Mouse (Mus musculus): ENCODE data around the gene Tm9sf4.

Gene Tm9sf4

DNA sequence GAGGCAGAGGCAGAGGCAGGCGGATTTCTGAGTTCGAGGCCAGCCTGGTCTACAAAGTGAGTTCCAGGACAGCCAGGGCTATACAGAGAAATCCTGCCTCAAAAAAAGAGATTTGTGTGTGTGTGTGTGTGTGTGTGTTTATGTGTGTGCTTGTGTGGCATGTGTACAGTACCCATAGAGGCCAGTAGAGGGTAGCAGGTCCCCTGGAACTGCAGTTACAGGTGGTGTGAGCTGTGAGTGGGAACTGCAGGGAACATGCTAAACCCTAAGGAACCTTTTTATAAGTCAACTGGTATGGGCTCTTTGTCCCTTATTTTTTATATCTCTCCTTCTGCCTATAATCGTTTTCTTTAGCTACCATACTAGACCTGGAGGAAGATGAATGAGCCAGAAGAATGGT is 3.8 kb upstream of the Tm9sf4 start:
- DNase-seq (ENCODE audit: low read depth, low spot score): no peak

DNA sequence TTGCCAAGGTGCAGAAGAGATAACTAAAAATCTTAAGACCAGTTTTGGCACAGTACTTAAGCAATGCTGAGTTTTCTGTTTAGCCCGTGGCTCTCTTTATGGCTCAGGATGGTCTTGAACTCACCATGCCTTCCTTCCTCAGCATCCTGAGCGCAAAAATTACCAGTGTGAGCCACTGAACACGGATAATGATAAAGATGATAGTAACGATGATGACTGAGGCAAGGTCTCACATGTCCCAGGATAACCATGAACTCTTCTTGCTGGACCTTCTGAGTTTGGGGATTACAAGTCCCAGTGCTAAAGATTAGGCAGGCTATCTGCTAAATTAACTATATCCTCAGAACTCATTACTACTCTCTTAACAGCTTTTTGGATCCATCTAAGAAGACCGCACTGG is 970 bp upstream of the Tm9sf4 start:
- no peak for DNase-seq (ENCODE audit: low read depth, low spot score)

DNA sequence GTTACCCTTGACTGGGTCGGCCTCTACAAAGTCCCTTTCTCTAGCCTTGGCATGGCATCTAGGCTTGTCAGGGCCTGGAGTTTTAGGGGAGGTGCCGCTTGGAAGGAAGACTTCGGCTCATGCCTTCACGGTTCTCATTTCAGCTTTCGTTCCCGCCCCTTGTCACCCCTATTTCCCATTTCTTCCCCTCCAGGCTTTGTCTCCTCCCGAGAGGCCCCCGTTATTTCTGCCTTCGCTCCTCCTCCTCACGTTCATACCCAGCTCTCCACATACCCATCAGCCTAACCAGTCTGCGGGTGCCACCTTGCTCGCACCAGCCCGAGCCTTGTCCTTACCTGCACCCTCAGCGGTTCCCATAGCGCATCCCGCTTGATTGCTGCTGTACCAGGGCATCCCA is 579 bp downstream of the Tm9sf4 start:
- DNase-seq (ENCODE audit: low read depth, low spot score): no peak

DNA sequence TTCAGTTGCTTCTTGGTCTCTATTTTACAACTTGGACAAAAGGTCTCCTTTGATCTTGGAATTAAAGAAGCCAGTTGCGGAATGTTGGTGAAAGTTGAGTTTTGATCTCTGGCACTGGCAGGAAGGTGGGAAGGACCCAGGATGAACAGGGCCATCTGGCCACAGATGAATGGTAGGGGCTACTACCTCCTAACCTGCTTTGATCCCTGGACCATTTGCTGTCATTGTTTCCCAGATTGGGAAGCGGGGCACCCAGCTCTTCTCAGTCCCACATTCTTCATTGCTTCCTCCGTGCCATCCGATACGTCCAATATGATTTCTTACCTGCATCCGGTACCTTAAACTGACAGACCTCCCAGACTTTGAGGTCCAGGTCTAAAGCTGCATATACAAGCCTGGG is 6.0 kb downstream of the Tm9sf4 start:
- no peak for DNase-seq (ENCODE audit: low read depth, low spot score)

DNA sequence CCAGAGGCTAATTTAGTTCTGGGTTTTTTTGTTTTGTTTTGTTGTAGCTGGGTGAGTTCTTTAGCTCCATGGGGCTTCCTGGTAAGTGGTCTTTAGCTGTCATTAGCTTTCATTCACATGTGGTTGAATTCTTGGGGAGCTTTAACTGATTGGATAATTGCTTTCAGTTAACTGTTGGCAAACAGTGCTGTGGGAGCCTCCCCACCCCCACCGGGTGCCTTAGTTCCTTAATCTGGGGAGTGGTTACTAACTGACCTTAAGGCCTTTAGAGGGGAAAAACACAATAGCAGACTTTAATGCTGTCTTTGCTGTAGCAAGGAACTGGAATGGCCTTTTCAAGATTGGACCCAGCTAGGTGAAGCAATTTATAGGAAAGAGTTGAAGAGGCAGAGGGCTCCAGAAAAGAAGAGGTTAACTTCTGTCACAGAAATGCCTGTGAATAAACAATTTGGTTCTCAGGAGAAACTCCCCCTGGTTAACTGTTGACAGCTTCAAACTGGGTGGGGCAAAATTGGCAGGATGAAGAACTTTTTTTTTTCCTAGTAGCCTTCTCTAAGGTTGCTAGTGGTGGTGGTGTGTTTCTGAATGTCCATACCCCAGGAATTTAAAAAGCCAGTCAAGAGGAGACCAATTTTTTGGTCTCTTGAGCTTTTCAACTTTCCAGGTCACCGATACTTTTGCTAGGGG is 7.2 kb downstream of the Tm9sf4 start:
- DNase-seq (ENCODE audit: low read depth, low spot score): no peak

DNA sequence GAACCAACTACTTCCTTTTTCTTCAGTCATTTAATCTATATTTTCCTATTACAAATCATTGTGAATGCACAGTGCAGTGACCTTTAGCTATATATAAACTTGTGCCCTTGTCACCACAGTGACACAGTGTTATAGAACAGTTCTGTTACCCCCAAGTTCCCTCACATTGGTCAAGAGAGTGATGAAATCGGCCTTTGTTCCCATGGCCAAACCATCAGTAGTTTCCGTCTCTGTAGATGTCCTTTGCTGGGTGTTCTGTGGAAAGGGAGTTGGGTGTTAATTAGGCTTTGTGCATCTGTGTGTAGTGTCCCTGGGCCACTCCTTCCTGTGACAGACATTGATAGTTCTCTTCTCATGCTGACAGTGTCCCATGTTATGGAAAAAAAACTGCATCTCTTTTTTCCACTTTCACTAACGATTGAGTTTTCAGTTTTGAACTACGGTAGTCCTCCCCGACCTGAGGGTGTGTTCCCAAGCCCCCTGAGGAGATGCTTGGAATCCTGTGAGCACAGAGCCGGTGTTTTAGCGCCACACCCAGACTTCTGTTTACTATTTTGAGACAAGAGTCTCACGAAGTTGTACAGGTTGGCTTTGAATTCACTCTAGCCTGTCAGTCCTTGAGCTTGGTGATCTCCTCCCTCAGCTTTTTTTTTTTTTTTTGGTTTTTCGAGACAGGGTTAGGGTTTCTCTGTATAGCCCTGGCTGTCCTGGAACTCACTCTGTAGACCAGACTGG is 9.6 kb downstream of the Tm9sf4 start:
- DNase-seq (ENCODE audit: low read depth, low spot score): no peak

DNA sequence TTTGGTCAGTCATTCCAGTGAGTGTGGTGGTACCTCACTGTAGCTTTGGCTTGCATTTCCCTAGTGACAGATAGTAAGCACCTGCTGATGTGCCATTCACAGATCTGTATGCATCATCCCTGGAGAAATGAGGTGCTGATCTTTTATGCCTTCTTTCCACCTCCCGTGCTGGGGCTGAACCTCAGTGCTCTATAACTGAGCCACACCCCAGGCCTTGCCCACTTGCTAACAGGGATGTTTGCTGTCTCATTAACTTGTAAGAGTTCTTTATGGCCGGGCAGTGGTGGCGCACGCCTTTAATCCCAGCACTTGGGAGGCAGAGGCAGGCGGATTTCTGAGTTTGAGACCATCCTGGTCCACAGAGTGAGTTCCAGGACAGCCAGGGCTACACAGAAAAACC is 10.9 kb downstream of the Tm9sf4 start:
- DNase-seq (ENCODE audit: low read depth, low spot score): no peak

DNA sequence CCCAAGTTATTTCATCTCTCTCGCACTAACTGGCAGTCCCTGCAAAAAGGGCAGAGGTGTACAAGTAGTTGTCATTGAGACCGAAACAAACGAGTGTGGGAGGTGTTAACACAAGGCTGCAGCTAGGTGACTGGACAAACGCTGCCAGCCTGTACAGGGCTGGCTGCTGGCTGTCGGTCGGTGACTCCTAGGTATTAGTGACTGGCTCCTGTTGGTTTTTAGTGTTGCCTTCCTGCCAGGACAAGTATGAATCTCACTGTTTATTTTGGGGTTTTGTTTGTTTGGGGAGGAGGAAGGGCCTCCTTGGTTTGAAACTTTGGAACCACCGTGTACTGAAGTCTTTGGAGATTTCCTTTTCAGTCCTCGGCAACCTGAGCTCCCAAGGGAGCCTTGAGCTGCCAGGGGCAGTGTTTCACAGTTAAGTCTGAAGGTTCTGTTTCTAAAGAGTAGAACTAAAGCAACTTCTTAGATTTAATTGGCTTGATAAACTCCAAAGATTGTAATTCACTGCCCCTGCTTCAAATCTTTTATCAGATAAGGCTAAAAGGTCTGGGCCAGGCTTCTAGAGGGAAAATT is 15.0 kb downstream of the Tm9sf4 start:
- DNase-seq (ENCODE audit: low read depth, low spot score): no peak

DNA sequence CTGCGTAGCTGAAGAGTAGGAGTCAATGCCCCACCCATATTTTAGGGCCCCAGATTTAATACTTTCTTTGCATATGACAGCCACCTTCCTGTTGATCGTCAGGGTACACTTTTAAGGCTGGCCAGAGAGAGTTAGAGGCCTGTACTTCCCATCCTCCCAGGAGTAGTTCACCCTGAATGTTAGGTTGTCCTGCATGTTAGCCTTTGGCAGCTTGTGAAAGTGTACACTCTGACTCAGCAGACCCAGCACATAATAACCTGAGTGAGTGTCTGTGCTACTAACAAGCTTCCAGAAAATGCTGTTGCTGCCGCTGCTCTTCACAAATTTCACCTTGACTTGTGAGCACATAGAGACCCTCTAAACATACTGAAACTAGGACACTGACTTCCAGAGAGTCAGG is 16.1 kb downstream of the Tm9sf4 start:
- no peak for DNase-seq (ENCODE audit: low read depth, low spot score)

DNA sequence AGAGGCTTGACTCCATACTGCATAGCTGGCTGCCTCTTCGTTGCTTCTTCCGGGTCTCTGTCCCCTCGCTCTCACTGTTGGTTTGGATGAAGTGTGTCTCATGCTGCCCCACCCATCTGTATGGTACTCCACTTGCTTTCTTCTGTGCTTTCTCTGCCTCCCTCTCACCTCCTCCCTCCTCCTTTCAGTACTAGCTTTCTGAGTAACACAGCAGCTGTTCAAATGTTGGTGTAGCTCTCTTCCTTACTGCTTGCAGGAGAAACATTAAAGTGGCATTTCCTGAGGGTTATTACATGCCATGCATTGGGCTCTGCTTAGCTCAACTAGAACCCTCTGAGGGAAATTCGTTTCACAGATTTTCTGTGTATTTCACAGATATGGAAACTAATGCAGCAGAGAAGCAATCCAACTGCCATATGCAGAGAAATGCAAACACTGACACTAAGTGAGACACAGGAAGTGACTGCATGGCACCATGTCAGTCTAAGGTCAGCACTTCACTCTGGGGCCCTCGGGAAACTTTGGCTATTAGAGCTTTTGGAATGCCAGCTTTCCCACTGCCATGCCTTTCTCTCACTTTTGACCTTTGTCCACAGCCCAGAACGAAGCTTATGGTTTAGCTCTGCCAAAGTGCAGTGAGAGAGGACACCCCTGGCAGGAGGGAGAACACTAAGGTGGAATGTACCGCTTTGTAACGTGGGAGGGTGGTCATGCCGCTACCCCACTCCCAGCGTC is 18.2 kb downstream of the Tm9sf4 start:
- no peak for DNase-seq (ENCODE audit: low read depth, low spot score)

DNA sequence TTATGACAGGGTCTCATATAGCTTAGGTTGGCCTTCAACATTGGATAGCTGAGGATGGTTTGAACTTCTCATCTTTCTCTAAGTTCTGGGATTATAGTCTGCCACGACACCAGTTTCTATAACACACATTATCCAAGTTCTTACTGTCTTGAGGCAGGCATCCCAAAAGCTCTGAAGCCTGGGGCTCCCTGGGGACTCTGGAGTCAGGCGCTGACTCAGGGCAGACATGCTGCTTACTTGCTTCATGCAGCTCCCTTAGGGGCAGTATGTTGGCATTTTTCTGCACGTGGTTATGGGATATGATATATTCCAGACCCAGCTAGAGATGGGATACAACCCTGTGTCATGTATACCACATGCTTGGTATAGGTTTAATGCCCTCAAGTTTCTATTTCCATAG is 18.9 kb downstream of the Tm9sf4 start:
- DNase-seq (ENCODE audit: low read depth, low spot score): no peak

DNA sequence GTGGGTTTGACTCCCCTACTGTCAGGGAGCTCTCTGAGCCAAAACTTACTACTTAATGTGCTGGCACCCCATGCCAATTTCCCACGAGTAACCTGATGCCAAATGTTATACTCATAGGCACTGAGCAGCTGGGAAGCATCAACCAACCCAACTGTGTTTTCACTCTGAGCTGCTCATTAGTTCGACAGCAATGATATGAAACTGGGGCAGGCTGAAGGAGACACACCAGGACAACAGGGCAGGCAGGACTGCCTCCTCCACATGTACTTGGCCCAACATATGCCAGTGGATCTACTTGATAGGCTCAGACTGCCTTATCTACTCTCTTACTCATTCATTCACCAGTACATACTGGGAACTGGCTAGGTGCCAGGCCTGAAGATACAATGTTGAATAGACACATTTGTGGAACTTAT is 25.1 kb downstream of the Tm9sf4 start:
- no peak for DNase-seq (ENCODE audit: low read depth, low spot score)

DNA sequence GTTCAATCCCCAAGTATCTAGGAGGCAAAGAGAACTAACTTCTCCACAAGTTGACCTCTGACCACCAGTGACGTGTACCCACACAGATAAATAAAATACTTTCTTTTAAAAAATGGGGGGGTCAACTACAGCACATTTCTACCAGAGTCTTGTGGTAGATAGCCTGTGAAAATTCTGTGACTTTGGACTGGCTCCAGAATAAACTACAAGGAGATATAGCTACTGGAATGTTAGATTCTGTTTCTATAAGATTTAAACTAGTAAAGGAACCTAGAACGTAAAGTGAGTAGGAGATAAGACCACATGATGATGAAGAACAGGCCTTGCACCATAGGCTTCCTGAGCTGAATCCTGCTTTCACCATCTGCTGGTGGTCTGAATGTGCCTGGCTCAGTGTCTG is 26.7 kb downstream of the Tm9sf4 start:
- DNase-seq (ENCODE audit: low read depth, low spot score): no peak

DNA sequence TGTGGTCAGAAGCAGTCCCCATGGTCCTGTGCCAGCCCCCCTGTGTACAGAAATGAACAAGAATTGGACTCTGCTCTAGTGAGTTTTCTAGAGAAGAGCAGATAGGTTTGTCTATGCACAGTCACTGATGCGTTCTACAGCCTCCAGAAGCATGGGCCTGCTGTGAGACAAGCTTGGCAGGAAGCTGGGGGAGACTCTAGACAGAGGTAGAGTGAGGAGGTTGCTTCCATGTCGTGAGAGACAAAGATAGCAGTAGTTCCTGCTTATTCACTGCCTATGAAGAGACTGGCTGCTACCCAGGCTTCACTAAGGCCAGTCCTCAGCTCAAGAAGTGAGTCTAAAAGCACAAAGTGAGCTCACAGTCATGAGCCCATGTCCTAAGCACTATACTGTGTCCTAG is 30.1 kb downstream of the Tm9sf4 start:
- DNase-seq (ENCODE audit: low read depth, low spot score): no peak

DNA sequence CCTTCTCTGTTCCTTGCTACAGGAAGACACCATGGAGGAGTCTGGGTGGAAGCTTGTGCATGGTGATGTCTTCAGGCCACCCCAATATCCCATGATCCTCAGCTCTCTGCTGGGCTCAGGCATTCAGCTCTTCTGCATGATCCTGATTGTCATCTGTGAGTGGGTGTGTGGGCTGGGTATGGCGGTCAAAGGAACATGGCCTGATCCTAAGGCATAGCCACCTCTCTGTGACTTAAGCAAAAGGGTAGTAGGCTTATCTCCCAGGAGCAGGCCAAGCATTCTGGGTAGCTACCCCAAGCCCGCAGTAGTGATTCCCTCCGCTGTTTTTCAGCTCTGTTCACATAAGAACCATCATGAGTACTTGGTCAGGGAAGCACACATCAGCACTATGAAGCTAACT is 33.2 kb downstream of the Tm9sf4 start:
- no peak for DNase-seq (ENCODE audit: low read depth, low spot score)

DNA sequence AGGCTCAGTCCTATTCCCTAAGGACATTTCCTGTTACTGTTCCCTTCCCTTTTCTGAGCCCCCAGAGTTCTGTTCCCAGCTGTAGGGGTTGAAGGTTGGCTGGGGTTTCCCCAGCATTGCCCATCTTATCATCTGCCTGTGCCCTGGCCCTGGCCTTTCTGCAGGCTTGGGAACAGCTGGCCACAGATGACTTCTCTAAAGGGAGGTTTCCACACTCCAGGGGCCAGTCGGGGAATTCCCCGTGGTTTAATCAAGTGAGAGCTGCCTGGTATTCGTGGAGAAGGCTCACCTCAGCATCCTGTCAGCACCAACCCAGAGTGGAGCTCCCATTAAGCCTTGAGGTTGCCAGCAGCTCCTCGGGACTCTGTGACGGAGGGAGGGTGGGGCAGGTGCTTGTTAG is 37.4 kb downstream of the Tm9sf4 start:
- no peak for DNase-seq (ENCODE audit: low read depth, low spot score)

DNA sequence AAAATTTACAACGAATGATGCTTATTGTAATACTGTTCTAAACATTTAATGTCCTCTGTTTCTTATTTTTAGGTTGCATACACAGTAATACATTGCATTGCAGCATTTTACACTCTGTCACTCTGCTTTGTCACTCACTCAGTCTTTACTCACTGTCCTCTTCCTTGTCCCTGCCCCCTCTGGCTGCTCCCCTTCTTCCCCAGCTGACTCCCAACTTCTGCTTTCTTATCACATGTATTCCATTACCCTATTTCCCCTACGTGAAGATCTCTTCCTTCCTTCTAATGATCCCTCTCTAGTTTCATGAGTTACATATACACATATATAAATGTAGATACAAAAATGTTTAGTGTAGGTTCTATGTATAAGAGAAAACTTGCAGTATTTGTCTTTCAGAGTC is 38.0 kb downstream of the Tm9sf4 start:
- DNase-seq (ENCODE audit: low read depth, low spot score): no peak

DNA sequence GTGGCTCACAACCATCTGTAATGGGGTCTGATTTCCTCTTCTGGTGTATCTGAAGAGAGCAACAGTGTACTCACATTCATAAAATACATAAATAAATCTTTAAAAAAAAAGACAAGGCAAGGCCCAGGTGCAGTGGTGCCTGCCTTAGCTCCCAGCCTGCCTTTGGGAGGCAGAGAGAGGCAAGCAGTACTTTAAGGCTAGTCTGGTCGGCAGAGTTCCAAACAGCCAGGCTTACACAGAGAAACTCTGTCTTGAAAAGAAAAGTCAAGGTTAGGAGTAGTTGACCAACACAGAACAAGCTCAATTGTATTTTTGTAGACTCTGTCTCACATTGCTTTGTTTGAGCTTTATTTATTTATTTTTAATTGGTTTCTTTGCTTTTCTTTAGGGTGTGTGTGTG is 41.7 kb downstream of the Tm9sf4 start:
- DNase-seq (ENCODE audit: low read depth, low spot score): no peak

DNA sequence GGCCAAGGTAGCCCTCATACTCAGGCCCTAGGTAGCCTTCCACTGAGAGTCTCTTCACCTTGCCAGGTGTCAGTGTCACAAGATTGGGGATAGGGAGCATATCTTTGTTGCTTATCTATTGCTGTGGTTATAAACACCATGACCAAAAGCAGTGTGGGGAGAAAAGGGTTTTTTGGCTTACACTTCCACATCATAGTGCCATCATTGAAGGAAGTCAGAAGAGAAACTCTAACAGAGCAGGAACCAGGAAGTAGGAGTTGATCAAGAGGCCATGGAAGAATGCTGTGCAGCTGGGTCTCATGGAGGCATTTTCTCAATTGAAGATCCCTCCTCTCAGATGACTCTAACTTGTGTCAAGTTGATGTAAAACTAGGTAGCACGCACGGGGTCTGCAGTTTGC is 47.0 kb downstream of the Tm9sf4 start:
- no peak for DNase-seq (ENCODE audit: low read depth, low spot score)

DNA sequence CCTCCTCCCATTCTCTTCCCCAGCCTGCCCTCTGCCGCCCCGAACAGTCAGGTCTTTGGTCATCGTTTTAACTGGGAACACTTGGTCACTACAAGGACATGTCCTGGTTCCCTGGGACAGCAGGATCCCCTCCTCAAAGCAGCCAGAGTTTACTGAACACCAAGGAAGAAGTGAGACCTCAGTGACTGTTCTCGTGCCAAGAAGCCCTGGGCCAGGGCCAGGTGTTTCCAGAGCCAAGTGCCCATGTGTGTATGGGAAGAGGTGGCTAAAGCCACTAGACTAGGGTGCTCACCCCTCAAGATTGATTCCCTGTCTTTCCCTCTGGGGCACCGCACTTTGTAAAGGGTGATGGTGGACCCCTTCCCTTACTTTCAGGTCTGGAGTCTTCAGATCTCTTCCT is 48.2 kb downstream of the Tm9sf4 start:
- DNase-seq (ENCODE audit: low read depth, low spot score): no peak

DNA sequence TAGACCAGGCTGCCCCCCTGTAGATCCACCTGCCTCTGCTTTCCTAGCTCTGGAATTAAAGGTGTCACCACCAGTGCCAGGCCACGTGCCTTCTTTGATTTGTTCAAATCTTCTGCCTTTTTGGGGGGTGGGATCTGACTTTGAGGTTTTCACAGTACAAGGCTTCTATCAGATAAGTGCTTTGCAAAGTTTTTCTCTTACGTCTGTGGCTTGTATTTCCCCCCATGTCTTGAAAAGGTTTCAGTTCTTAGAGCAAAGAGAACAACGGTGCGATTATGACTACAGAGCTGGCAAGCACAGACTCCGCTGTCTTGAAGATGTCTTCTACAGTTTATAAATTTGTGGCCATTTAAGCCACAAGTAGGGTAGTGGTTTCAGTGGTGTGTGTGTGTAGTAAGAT is 50.3 kb downstream of the Tm9sf4 start:
- no peak for DNase-seq (ENCODE audit: low read depth, low spot score)

DNA sequence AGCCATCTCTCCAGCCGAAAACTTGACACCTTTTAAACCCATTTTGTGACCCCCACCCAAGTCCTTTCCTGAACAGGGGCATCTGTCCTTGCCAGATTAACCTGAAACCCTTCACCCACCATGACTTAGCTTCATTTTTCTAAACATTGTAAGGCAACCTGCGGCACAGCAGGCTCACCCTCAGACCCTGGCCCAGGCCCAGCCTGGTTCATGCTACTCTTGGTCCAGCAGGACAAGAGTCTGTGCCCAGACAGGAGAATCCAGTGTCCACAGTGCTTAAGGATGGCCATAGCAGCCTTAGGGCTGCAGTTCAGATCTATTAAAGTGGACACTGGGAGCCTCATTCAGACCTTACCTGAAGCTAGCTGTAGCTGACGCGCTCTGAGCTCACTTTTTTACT is 52.2 kb downstream of the Tm9sf4 start:
- DNase-seq (ENCODE audit: low read depth, low spot score): no peak
